Mouse (Mus musculus) liver, embryonic 14.5 days (tissue): ENCODE measurements around the gene Olfr551. TPM values are rescaled to one million over a fixed set of nuclear protein-coding genes. Genes with fewer than 3 reads are reported as not detected.

Experiments
- ATAC-seq: fragments of 200-750 bp; cut with Nextera tagmentation; 2 replicates; pipeline ENCODE4 v1.8.0; 2017; ENCODE audit warnings: moderate number of reproducible peaks, mild to moderate bottlenecking, moderate library complexity; ENCODE audit not compliant: insufficient read depth
- DNase-seq, 3 experiments: peaks; one replicate each; pipeline ENCODE4 v3.0.0-alpha.2; 2012 to 2013; ENCODE audit warnings: low read depth in 3 of 3, low spot score in 3 of 3
- H3K27ac ChIP-seq: fragments of 300-500 bp; sonication (generic); 2 replicates; pipeline ENCODE4 v1.5.1; 2014; ENCODE audit warnings: moderate library complexity, mild to moderate bottlenecking, control low read depth, inconsistent platforms
- H3K27me3 ChIP-seq: fragments of 300-500 bp; sonication (generic); 2 replicates; pipeline ENCODE4 v1.6.1; 2014; ENCODE audit warnings: mild to moderate bottlenecking, low read length, moderate library complexity; ENCODE audit not compliant: control insufficient read depth, insufficient read depth
- H3K36me3 ChIP-seq: fragments of 300-500 bp; sonication (generic); replicated peaks from 2 replicates; pipeline ENCODE4 v1.6.1; 2014; ENCODE audit warnings: low read depth; ENCODE audit not compliant: control insufficient read depth, insufficient read depth
- H3K4me1 ChIP-seq, 2 experiments: fragments of 200-500 bp in 1 of 2; fragments of 300-500 bp in 1 of 2; sonication (generic) in 1 of 2; replicated peaks; 2 replicates each; pipeline ENCODE4 v1.6.1; 2012 to 2014; ENCODE audit warnings: antibody characterized with exemption in 1 of 2, inconsistent platforms in 1 of 2, low read length in 1 of 2; ENCODE audit not compliant: control insufficient read depth in 2 of 2, insufficient read depth in 2 of 2
- H3K4me2 ChIP-seq: fragments of 300-500 bp; sonication (generic); 2 replicates; pipeline ENCODE4 v1.6.1; 2014; ENCODE audit warnings: low read depth, mild to moderate bottlenecking, control low read depth, moderate library complexity
- H3K4me3 ChIP-seq, 2 experiments: fragments of 200-500 bp in 1 of 2; fragments of 300-500 bp in 1 of 2; sonication (generic) in 1 of 2; 2 replicates each; pipeline ENCODE4 v1.5.1; 2012 to 2014; ENCODE audit warnings: low read depth in 2 of 2, low read length in 2 of 2, mild to moderate bottlenecking in 2 of 2, control low read depth in 1 of 2, inconsistent platforms in 1 of 2, moderate library complexity in 1 of 2; ENCODE audit not compliant: insufficient read depth in 1 of 2
- H3K9ac ChIP-seq: fragments of 300-500 bp; sonication (generic); replicated peaks from 2 replicates; pipeline ENCODE4 v1.6.1; 2014; ENCODE audit warnings: mild to moderate bottlenecking, control low read depth, moderate library complexity
- H3K9me3 ChIP-seq: fragments of 300-500 bp; sonication (generic); 2 replicates; pipeline ENCODE4 v1.6.1; 2016; ENCODE audit warnings: low read length, mixed read lengths; ENCODE audit not compliant: control insufficient read depth
- CTCF ChIP-seq: IDR thresholded peaks from 2 replicates; pipeline ENCODE4 v1.5.1; 2016; ENCODE audit warnings: antibody characterized with exemption, low read depth, control low read depth
- EP300 ChIP-seq: IDR thresholded peaks from 2 replicates; pipeline ENCODE4 v1.6.1; 2016; ENCODE audit warnings: antibody characterized with exemption, low read depth
- WGBS: fragments of 180-500 bp; shearing (Covaris S2); extraction: QIAGEN DNeasy Blood & Tissue Kit; methylation state at CpG from one replicate; pipeline ENCODE4 v1.1.7; 2014; ENCODE audit not compliant: insufficient replicate concordance; 5-methylcytosine and 5-hydroxymethylcytosine counted together
- polyA plus RNA-seq, 2 experiments: library from polyadenylated mRNA; depleted of rRNA in 1 of 2; stranded (reverse) in 1 of 2; unstranded in 1 of 2; fragments of >200 nt; fragmentation: Nextera tagmentation in 1 of 2; extraction: Ambion mirVana in 1 of 2; gene quantifications; 2 replicates each; pipeline versions ENCODE4 v1.2.1 to v1.2.3; 2012 to 2014

The Olfr551 gene
- polyA plus RNA-seq, 2 experiments, result not detected

DNA sequence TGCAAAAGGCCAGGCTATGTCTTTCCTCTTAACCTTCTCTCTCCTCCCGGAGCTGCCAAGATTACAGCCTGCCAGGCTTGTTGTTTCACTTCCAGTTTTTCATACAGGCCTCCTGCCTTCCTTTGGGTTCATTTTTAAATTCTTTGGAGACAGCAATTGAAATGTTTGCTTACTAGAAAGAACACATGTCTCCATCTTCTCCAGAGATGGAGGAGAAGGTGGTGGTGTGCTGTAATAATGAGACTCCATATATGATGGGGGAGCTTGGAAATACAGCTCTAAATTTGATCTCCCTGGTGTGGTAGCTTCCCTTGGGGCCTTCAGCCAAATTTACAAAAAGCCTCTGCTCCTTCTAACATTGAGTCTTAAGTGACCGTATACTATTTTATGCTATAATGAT is 51.1 kb downstream of the Olfr551 start, which contains the start of gene Olfr548-ps1:
Olfr548-ps1 (plus strand) TSS at position 301 of the 400 bp plus-strand sequence.
- H3K36me3 ChIP-seq, result no peaks in the 10 kb centered on the region
- H3K9ac ChIP-seq, result no peak within 1 kb of the TSS
- no peaks in the 10 kb centered on the region for H3K27me3 ChIP-seq
- no peak within 1 kb of the TSS for H3K4me2 ChIP-seq
- no peaks in the 10 kb centered on the region for H3K4me1 ChIP-seq
- ATAC-seq, result no peak
- no peak for TF ChIP-seq EP300
- TF ChIP-seq CTCF, result no peak
- WGBS, result 48% methylated on average over 2 of the region's 2 CpGs
- no peak within 1 kb of the TSS for H3K4me3 ChIP-seq
- no peak for DNase-seq
- H3K27ac ChIP-seq, result no peak within 1 kb of the TSS
- H3K9me3 ChIP-seq, result no peaks in the 10 kb centered on the region

GRCm38 (mm10) chr7:102534449-102534848 is 57.2 kb downstream of the Olfr551 start, which contains the start of gene Olfr547:
TSS of gene Olfr547 (plus strand) at chr7:102534749.
- Histone ChIP-seq H3K4me1 (no peaks in the 10 kb centered on the region), H3K4me3 (no peak within 1 kb of the TSS), H3K27ac (no peak within 1 kb of the TSS), H3K27me3 (no peaks in the 10 kb centered on the region), H3K4me2 (no peak within 1 kb of the TSS), H3K9ac (no peak within 1 kb of the TSS), H3K9me3 (no peaks in the 10 kb centered on the region), H3K36me3 (no peaks in the 10 kb centered on the region)
- DNase-seq, result no peak
- TF ChIP-seq CTCF (no peak), EP300 (no peak)
- ATAC-seq, result no peak
- 38% methylated on average over 1 of the region's 1 CpGs for WGBS

Other genes starting within 250 kb of the Olfr551 start
- 67.5 and 107 TPM in 2 replicates for gene Rrm1, start 150.2 kb downstream of the Olfr551 start, polyA plus RNA-seq (2012; rRNA removed)
- gene Rrm1, start 150.2 kb downstream of the Olfr551 start, polyA plus RNA-seq (2014; fragmentation: Nextera tagmentation; extraction: Ambion mirVana), result 185 and 196 TPM in 2 replicates
- not detected in 2 replicates for gene Olfr543, start 110.2 kb downstream of the Olfr551 start, polyA plus RNA-seq (2012; rRNA removed)
- 0.37 and 0.39 TPM in 2 replicates for gene Olfr543, start 110.2 kb downstream of the Olfr551 start, polyA plus RNA-seq (2014; fragmentation: Nextera tagmentation; extraction: Ambion mirVana)
- gene Olfr544, start 103.6 kb downstream of the Olfr551 start, polyA plus RNA-seq (2012; rRNA removed), result not detected in 2 replicates
- gene Olfr544, start 103.6 kb downstream of the Olfr551 start, polyA plus RNA-seq (2014; fragmentation: Nextera tagmentation; extraction: Ambion mirVana), result 0.04 and 0.17 TPM in 2 replicates
- gene Olfr545, start 92.3 kb downstream of the Olfr551 start, polyA plus RNA-seq (2012; rRNA removed), result not detected in 2 replicates
- not detected in 2 replicates for gene Olfr545, start 92.3 kb downstream of the Olfr551 start, polyA plus RNA-seq (2014; fragmentation: Nextera tagmentation; extraction: Ambion mirVana)
- not detected in 2 replicates for gene Olfr547, start 57.1 kb downstream of the Olfr551 start, polyA plus RNA-seq (2012; rRNA removed)
- not detected in 2 replicates for gene Olfr547, start 57.1 kb downstream of the Olfr551 start, polyA plus RNA-seq (2014; fragmentation: Nextera tagmentation; extraction: Ambion mirVana)
- gene Olfr548-ps1, start 51.0 kb downstream of the Olfr551 start, polyA plus RNA-seq (2012; rRNA removed), result not detected in 2 replicates
- gene Olfr548-ps1, start 51.0 kb downstream of the Olfr551 start, polyA plus RNA-seq (2014; fragmentation: Nextera tagmentation; extraction: Ambion mirVana), result not detected in 2 replicates
- not detected in 2 replicates for gene Olfr549, start 42.0 kb downstream of the Olfr551 start, polyA plus RNA-seq (2012; rRNA removed)
- not detected in 2 replicates for gene Olfr549, start 42.0 kb downstream of the Olfr551 start, polyA plus RNA-seq (2014; fragmentation: Nextera tagmentation; extraction: Ambion mirVana)
- gene Trim21, start 26.4 kb downstream of the Olfr551 start, polyA plus RNA-seq (2012; rRNA removed), result 2.0 and 3.0 TPM in 2 replicates
- 0.45 and 0.58 TPM in 2 replicates for gene Trim21, start 26.4 kb downstream of the Olfr551 start, polyA plus RNA-seq (2014; fragmentation: Nextera tagmentation; extraction: Ambion mirVana)
- not detected in 2 replicates for gene Olfr550, start 20.4 kb downstream of the Olfr551 start, polyA plus RNA-seq (2012; rRNA removed)
- gene Olfr550, start 20.4 kb downstream of the Olfr551 start, polyA plus RNA-seq (2014; fragmentation: Nextera tagmentation; extraction: Ambion mirVana), result not detected in 2 replicates
- gene Olfr552, start 5.9 kb upstream of the Olfr551 start, polyA plus RNA-seq (2012; rRNA removed), result not detected in 2 replicates
- gene Olfr552, start 5.9 kb upstream of the Olfr551 start, polyA plus RNA-seq (2014; fragmentation: Nextera tagmentation; extraction: Ambion mirVana), result not detected in 2 replicates
- not detected in 2 replicates for gene Olfr553, start 26.3 kb upstream of the Olfr551 start, polyA plus RNA-seq (2012; rRNA removed)
- not detected in 2 replicates for gene Olfr553, start 26.3 kb upstream of the Olfr551 start, polyA plus RNA-seq (2014; fragmentation: Nextera tagmentation; extraction: Ambion mirVana)
- not detected in 2 replicates for gene Olfr554, start 46.5 kb upstream of the Olfr551 start, polyA plus RNA-seq (2012; rRNA removed)
- gene Olfr554, start 46.5 kb upstream of the Olfr551 start, polyA plus RNA-seq (2014; fragmentation: Nextera tagmentation; extraction: Ambion mirVana), result not detected in 2 replicates
- gene Olfr555, start 66.9 kb upstream of the Olfr551 start, polyA plus RNA-seq (2012; rRNA removed), result not detected in 2 replicates
- not detected in 2 replicates for gene Olfr555, start 66.9 kb upstream of the Olfr551 start, polyA plus RNA-seq (2014; fragmentation: Nextera tagmentation; extraction: Ambion mirVana)
- gene Olfr556, start 73.0 kb upstream of the Olfr551 start, polyA plus RNA-seq (2012; rRNA removed), result not detected in 2 replicates
- not detected in 2 replicates for gene Olfr556, start 73.0 kb upstream of the Olfr551 start, polyA plus RNA-seq (2014; fragmentation: Nextera tagmentation; extraction: Ambion mirVana)
- gene Trim68, start 95.4 kb upstream of the Olfr551 start, polyA plus RNA-seq (2012; rRNA removed), result 1.8 and 2.3 TPM in 2 replicates
- 0.86 and 1.3 TPM in 2 replicates for gene Trim68, start 95.4 kb upstream of the Olfr551 start, polyA plus RNA-seq (2014; fragmentation: Nextera tagmentation; extraction: Ambion mirVana)
- not detected in 2 replicates for gene Olfr557, start 104.0 kb upstream of the Olfr551 start, polyA plus RNA-seq (2012; rRNA removed)
- not detected in 2 replicates for gene Olfr557, start 104.0 kb upstream of the Olfr551 start, polyA plus RNA-seq (2014; fragmentation: Nextera tagmentation; extraction: Ambion mirVana)
- not detected in 2 replicates for gene Olfr558, start 110.3 kb upstream of the Olfr551 start, polyA plus RNA-seq (2012; rRNA removed)
- gene Olfr558, start 110.3 kb upstream of the Olfr551 start, polyA plus RNA-seq (2014; fragmentation: Nextera tagmentation; extraction: Ambion mirVana), result not detected in 2 replicates
- gene Olfr33, start 127.2 kb upstream of the Olfr551 start, polyA plus RNA-seq (2012; rRNA removed), result not detected in 2 replicates
- gene Olfr33, start 127.2 kb upstream of the Olfr551 start, polyA plus RNA-seq (2014; fragmentation: Nextera tagmentation; extraction: Ambion mirVana), result not detected in 2 replicates
- not detected in 2 replicates for gene Olfr559, start 135.6 kb upstream of the Olfr551 start, polyA plus RNA-seq (2012; rRNA removed)
- gene Olfr559, start 135.6 kb upstream of the Olfr551 start, polyA plus RNA-seq (2014; fragmentation: Nextera tagmentation; extraction: Ambion mirVana), result not detected in 2 replicates
- not detected in 2 replicates for gene Olfr560, start 167.5 kb upstream of the Olfr551 start, polyA plus RNA-seq (2012; rRNA removed)
- gene Olfr560, start 167.5 kb upstream of the Olfr551 start, polyA plus RNA-seq (2014; fragmentation: Nextera tagmentation; extraction: Ambion mirVana), result not detected in 2 replicates
- gene Olfr78, start 167.6 kb upstream of the Olfr551 start, polyA plus RNA-seq (2012; rRNA removed), result 0.02 TPM in 2 replicates
- gene Olfr78, start 167.6 kb upstream of the Olfr551 start, polyA plus RNA-seq (2014; fragmentation: Nextera tagmentation; extraction: Ambion mirVana), result not detected in 2 replicates
- not detected in 2 replicates for gene Olfr561, start 179.3 kb upstream of the Olfr551 start, polyA plus RNA-seq (2012; rRNA removed)
- not detected in 2 replicates for gene Olfr561, start 179.3 kb upstream of the Olfr551 start, polyA plus RNA-seq (2014; fragmentation: Nextera tagmentation; extraction: Ambion mirVana)
- gene Olfr564, start 211.6 kb upstream of the Olfr551 start, polyA plus RNA-seq (2012; rRNA removed), result not detected in 2 replicates
- gene Olfr564, start 211.6 kb upstream of the Olfr551 start, polyA plus RNA-seq (2014; fragmentation: Nextera tagmentation; extraction: Ambion mirVana), result not detected in 2 replicates